Mouse (Mus musculus) adrenal gland, adult (tissue): Measurements from ENCODE around the gene Sult6b1.
A peak's percentile ranks its signal among the peaks of the same experiment; 100 is the strongest.

ENCODE experiments used
- DNase-seq, 2 experiments: peaks; one replicate each; pipeline ENCODE4 v3.0.0; 2022 to 2023; ENCODE audit warnings: low spot score in 1 of 2; ENCODE audit not compliant: inconsistent age in 2 of 2

Sult6b1 gene

DNA sequence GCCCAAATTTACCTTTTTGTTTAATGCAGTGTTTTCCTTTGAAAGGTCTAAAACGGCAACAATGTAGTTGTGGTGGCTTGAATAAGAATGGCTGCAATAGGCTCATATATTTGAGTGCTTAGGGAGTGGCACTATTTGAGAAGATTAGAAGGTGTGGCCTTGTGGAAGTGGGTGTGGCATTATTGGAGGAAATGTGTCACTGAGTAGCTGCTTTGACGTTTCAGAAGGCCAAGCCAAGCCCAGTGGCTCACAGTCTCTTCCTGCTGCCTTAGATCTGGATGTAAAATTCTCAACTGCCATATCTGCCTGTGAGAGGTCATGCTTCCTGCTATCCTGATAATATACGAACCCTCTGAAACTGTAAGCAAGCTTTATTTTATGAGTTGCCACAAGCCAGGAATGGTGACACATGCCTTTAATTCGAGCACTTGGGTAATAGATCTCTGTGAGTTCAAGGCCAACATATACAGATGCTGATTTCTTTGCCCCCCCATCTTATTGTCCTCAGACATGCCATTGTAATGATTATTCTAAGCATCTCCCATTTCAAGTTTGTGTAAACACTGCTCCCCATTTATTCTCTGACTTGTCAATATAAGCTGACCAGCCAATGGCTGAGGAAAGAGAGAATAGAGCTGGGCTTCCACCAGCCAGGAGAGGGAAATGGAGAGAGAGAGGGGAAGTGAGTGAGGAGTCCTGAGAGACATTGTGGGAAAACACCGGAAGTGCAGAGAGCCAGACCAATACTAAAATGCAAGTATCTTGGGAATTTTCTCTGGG, 21.3 kb downstream of the Sult6b1 start:
- no peak for DNase-seq

- peak in 1 of 2 experiments; percentile 34 for DNase-seq
Measured at GRCm38 (mm10) chr17:78883291-78883690, 23.5 kb downstream of the Sult6b1 start.

- peak; percentile 91 to 96 for DNase-seq
Measured at GRCm38 (mm10) chr17:78882401-78883112, 24.2 kb downstream of the Sult6b1 start, which contains the start of gene Eif2ak2. Eif2ak2 (minus strand) TSS chr17:78882573.

- no peak for DNase-seq
Measured at GRCm38 (mm10) chr17:78881878-78882304, 24.9 kb downstream of the Sult6b1 start.

- DNase-seq: no peak
Measured at GRCm38 (mm10) chr17:78873886-78874285, 32.9 kb downstream of the Sult6b1 start.

DNA sequence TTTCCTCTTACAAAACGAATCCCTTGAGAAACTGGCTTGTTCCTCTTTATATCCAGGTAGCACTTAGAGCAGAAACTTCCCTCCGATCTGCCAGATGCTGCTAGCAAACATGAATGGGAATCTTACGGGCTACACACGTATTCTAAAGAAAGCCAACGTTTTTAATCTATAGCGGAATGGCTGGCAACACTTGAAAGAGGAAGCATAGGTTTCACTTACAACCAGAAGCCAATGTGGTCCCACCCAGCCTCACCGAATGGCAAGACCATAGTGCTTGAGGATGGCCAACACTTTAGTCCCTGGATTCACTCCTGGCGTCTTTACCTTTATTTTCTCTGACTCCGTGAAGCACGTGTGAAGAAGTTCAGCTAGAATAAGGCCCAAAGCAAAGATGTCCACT, 50.5 kb downstream of the Sult6b1 start:
- DNase-seq: no peak

GRCm38 (mm10) chr17:78842271-78842928, 64.4 kb downstream of the Sult6b1 start:
- DNase-seq: no peak

DNA sequence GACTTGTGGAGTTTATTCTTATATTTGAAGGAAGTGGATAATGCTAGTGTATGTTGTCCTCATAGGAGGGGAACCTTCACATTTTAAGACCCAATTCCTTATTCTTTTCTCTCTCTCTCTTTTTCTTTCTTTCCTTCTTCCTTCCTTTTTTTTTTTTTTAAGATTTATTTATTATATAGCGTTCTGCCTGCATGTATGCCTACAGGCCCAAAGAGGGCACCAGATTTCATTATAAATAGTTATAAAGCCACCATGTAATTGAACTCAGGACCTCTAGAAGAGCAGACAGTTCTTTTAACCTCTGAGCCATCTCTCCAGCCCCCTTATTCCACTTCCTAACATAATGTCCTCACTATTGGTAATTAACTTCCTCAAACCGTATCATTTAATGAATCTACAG, 70.7 kb downstream of the Sult6b1 start:
- DNase-seq: no peak

GRCm38 (mm10) chr17:78834856-78835835, 71.6 kb downstream of the Sult6b1 start, which contains the start of the genes Heatr5b and Gpatch11:
Heatr5b (minus strand) TSS chr17:78835364.
Gpatch11 (plus strand) TSS chr17:78835567.
- peak; percentile 98 to 99 for DNase-seq
